Mouse (Mus musculus) activated CD4-positive, CD25-positive, alpha-beta regulatory T cell, adult 4 months (primary cell): ENCODE data around the gene Orc3. TPM values are rescaled to one million over a fixed set of nuclear protein-coding genes. Genes with fewer than 3 reads are reported as not detected.

Source experiments
- polyA plus RNA-seq, 2 experiments: library from polyadenylated mRNA; unstranded; fragments of 100-300 nt; shearing (Covaris generic); gene quantifications; one replicate each; pipeline ENCODE4 v1.2.1; 2017

Orc3 gene
- polyA plus RNA-seq, 2 experiments from 2014 or later: 95.7 to 107 TPM

Other genes starting within 250 kb of the Orc3 start
- 10 to 100 TPM in 1 of 2 experiments, 1 to 10 TPM in 1; 8.5 to 10.4 TPM for gene Akirin2, start 64.0 kb downstream of the Orc3 start, polyA plus RNA-seq
- gene Rars2, start within 50 bp of the Orc3 start, polyA plus RNA-seq: 10 to 100 TPM; 41.4 to 45.1 TPM
- 10 to 100 TPM; 28.8 to 34.3 TPM for gene Slc35a1, start 72.5 kb upstream of the Orc3 start, polyA plus RNA-seq
- not detected for gene Cfap206, start 115.3 kb upstream of the Orc3 start, polyA plus RNA-seq
- gene Gm136, start 141.3 kb upstream of the Orc3 start, polyA plus RNA-seq: not detected
- 10 to 100 TPM; 57.0 to 82.1 TPM for gene Smim8, start 163.5 kb upstream of the Orc3 start, polyA plus RNA-seq